Mouse (Mus musculus) ES-E14 (cell line): Measurements from ENCODE around the gene Sesn2. TPM values are rescaled to one million over a fixed set of nuclear protein-coding genes. Genes with fewer than 3 reads are reported as not detected.
A peak's percentile ranks its signal among the peaks of the same experiment; 100 is the strongest.

Experiments
- DNase-seq: peaks from one replicate; pipeline ENCODE4 v3.0.0-alpha.2; 2013; ENCODE audit warnings: low read depth, low spot score
- H3K27ac ChIP-seq: 2 replicates; pipeline ENCODE4 v1.5.1; 2012; ENCODE audit warnings: low read depth, mild to moderate bottlenecking, low read length, moderate library complexity, mixed read lengths; ENCODE audit not compliant: poor library complexity, insufficient read depth, severe bottlenecking
- H3K36me3 ChIP-seq: 2 replicates; pipeline ENCODE4 v1.6.1; 2012; ENCODE audit warnings: mild to moderate bottlenecking, low read length, moderate library complexity, mixed read lengths; ENCODE audit not compliant: control insufficient read depth, poor library complexity, insufficient read depth, severe bottlenecking
- H3K4me1 ChIP-seq, 2 experiments: fragments of 150-350 bp in 1 of 2; sonication (generic) in 1 of 2; 2 replicates each; pipeline ENCODE4 v1.6.1; 2012; ENCODE audit warnings: low read length in 2 of 2, mild to moderate bottlenecking in 1 of 2, mixed read lengths in 1 of 2; ENCODE audit not compliant: control insufficient read depth in 2 of 2, insufficient read depth in 2 of 2, poor library complexity in 1 of 2
- H3K4me3 ChIP-seq, 2 experiments: fragments of 150-350 bp in 1 of 2; sonication (generic) in 1 of 2; 2 replicates each; pipeline ENCODE4 v1.5.1; 2012; ENCODE audit warnings: low read length in 2 of 2, low read depth in 1 of 2, mild to moderate bottlenecking in 1 of 2, mixed read lengths in 1 of 2; ENCODE audit not compliant: insufficient read depth in 1 of 2, poor library complexity in 1 of 2, severe bottlenecking in 1 of 2
- H3K9ac ChIP-seq: 2 replicates; pipeline ENCODE4 v1.6.1; 2012; ENCODE audit warnings: low read depth, mild to moderate bottlenecking, low read length, mixed read lengths; ENCODE audit not compliant: poor library complexity, insufficient read depth, severe bottlenecking
- H3K9me3 ChIP-seq: fragments of 150-350 bp; sonication (generic); 2 replicates; pipeline ENCODE4 v1.6.1; 2012; ENCODE audit warnings: low read depth, mild to moderate bottlenecking, low read length; ENCODE audit not compliant: control insufficient read depth, insufficient read depth
- CHD2 ChIP-seq: IDR thresholded peaks from 2 replicates; pipeline ENCODE4 v1.6.1; 2014; ENCODE audit warnings: mild to moderate bottlenecking, low read depth, low read length, inconsistent platforms
- HCFC1 ChIP-seq: IDR thresholded peaks from 2 replicates; pipeline ENCODE4 v1.6.1; 2012; ENCODE audit warnings: low read length, inconsistent platforms, borderline replicate concordance; ENCODE audit not compliant: insufficient read depth
- MAFK ChIP-seq: IDR thresholded peaks from 2 replicates; pipeline ENCODE4 v1.6.1; 2014; ENCODE audit warnings: mild to moderate bottlenecking, low read depth, low read length, inconsistent platforms; ENCODE audit not compliant: insufficient read depth
- ZC3H11A ChIP-seq: IDR thresholded peaks from 2 replicates; pipeline ENCODE4 v1.6.1; 2012; ENCODE audit warnings: low read depth, mild to moderate bottlenecking, inconsistent platforms, low read length, borderline replicate concordance
- ZNF384 ChIP-seq: IDR thresholded peaks from 2 replicates; pipeline ENCODE4 v1.6.1; 2012; ENCODE audit warnings: low read depth, low read length, inconsistent platforms
- in situ Hi-C, 2 experiments: fragments of 600-800 bp; cut with MboI; formaldehyde crosslinking; loops; one replicate each; pipeline ENCODE4 v1.15.1; 2025; ENCODE audit warnings: low sequenced_read_pairs in 2 of 2, inconsistent platforms in 1 of 2; ENCODE audit not compliant: unreplicated experiment in 2 of 2
- total RNA-seq: library from RNA; depleted of rRNA; stranded (reverse); fragments of 300-350 nt; gene quantifications from 2 replicates; pipeline ENCODE4 v1.2.3, GENCODE M21; 2012

Sesn2 gene
- total RNA-seq, 1 experiment: 75.8 TPM

- peak overlapping the region; percentile 31; the same call in 1 of the 2 replicates for H3K27ac ChIP-seq
- no peak for DNase-seq
- peak overlapping the region; percentile 92 to 94 for H3K4me3 ChIP-seq
- peaks cover 12 to 13% of the 10 kb centered on the region in 2 experiments; a peak in 3 of 4 replicates for H3K4me1 ChIP-seq
- in situ Hi-C loops: no loop called here
- TF ChIP-seq CHD2: no peak
- no peak for TF ChIP-seq MAFK
- no peak for TF ChIP-seq ZC3H11A
- TF ChIP-seq ZNF384: no peak
- no peak for TF ChIP-seq HCFC1
- peak overlapping the region; percentile 92 for H3K9ac ChIP-seq
- H3K36me3 ChIP-seq: peaks cover 19% of the 10 kb centered on the region
- H3K9me3 ChIP-seq: no peaks in the 10 kb centered on the region
Measured at GRCm38 (mm10) chr4:132462836-132463235, 47.5 kb downstream of the Sesn2 start.

- Histone ChIP-seq H3K36me3 (peaks cover 23% of the 10 kb centered on the region), H3K27ac (no peak overlapping the region), H3K9me3 (no peaks in the 10 kb centered on the region), H3K9ac (no peak overlapping the region), H3K4me3 (peak overlapping the region in 1 of 2 experiments; percentile 38; a peak in 2 of 4 replicates), H3K4me1 (peaks cover 12 to 13% of the 10 kb centered on the region in 2 experiments; a peak in 3 of 4 replicates)
- no peak for TF ChIP-seq HCFC1
- no peak for DNase-seq
- in situ Hi-C loops: no loop called here
Measured at GRCm38 (mm10) chr4:132460225-132460624, 50.1 kb downstream of the Sesn2 start.

- no peak overlapping the region for H3K9ac ChIP-seq
- H3K9me3 ChIP-seq: no peaks in the 10 kb centered on the region
- no peak overlapping the region for H3K4me3 ChIP-seq
- H3K27ac ChIP-seq: no peak overlapping the region
- no peak for TF ChIP-seq MAFK
- no peak for TF ChIP-seq CHD2
- TF ChIP-seq ZNF384: no peak
- peaks cover 7 to 9% of the 10 kb centered on the region in 2 experiments; a peak in 3 of 4 replicates for H3K4me1 ChIP-seq
- H3K36me3 ChIP-seq: peaks cover 19% of the 10 kb centered on the region
- in situ Hi-C loops: no loop called here
- no peak for DNase-seq
Measured at GRCm38 (mm10) chr4:132455561-132455960, 54.7 kb downstream of the Sesn2 start.

- Histone ChIP-seq H3K9me3 (no peaks in the 10 kb centered on the region), H3K4me3 (no peak overlapping the region), H3K36me3 (peaks cover 19% of the 10 kb centered on the region), H3K9ac (no peak overlapping the region), H3K27ac (no peak overlapping the region), H3K4me1 (peaks cover 3 to 9% of the 10 kb centered on the region in 2 experiments; a peak in 2 of 4 replicates)
- in situ Hi-C loops: no loop called here
- TF ChIP-seq HCFC1: no peak
- no peak for TF ChIP-seq ZNF384
- TF ChIP-seq MAFK: no peak
- no peak for TF ChIP-seq CHD2
- no peak for TF ChIP-seq ZC3H11A
- no peak for DNase-seq
Measured at GRCm38 (mm10) chr4:132455146-132455545, 55.2 kb downstream of the Sesn2 start.

- no peak overlapping the region for H3K27ac ChIP-seq
Measured at GRCm38 (mm10) chr4:132454216-132454615, 56.1 kb downstream of the Sesn2 start.

More at GRCm38 (mm10) chr4:132454216-132454615, 56.1 kb downstream of the Sesn2 start:
- H3K4me1 ChIP-seq: peaks cover 0 to 4% of the 10 kb centered on the region in 2 experiments; a peak in 1 of 4 replicates
- no peak for TF ChIP-seq HCFC1
- no peak for TF ChIP-seq ZC3H11A
- no peak for TF ChIP-seq ZNF384
- no peak for TF ChIP-seq MAFK
- TF ChIP-seq CHD2: no peak
- DNase-seq: no peak
- H3K36me3 ChIP-seq: peaks cover 11% of the 10 kb centered on the region
- H3K9ac ChIP-seq: no peak overlapping the region
- no peaks in the 10 kb centered on the region for H3K9me3 ChIP-seq
- in situ Hi-C loops: no loop called here
- no peak overlapping the region for H3K4me3 ChIP-seq
